Mouse (Mus musculus): ENCODE data around the gene Slc30a1.
A peak's percentile ranks its signal among the peaks of the same experiment; 100 is the strongest.

Slc30a1 gene

DNA sequence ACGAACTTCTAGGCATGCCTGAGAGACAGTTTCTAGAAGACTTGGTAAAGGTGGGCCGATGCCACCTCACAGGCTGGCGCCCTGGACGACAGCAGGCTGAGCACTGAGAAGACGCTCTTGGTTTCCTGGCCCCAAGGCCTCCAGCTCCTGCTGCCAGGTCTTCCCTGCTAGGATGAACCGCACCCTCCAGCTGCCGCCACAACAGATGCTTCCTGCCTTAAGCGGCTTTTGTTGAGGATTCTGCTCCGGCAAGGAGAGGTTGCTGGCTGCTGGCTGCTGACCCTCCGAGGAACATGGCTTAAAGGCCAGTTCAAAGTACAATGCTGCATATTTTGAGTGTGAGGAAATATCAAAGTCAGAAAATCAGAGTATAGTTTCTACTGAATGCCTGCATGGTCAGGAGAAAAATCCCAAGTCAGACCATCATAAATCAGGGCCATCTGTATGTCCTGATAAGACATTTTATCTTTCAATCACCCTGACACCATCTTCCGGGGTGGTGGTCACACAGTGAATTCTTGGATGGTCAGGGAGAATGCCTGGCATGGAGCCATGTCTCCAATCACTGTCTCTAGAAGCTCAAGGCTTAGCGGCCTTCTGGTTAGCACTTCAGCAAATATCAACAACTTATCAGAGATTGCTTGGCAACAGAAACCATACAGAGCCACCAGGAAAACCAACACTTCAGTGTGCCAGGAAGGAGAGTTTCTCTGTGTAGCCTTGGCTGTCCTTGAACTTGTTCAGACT lies 9.6 kb upstream of the Slc30a1 start:
- DNase-seq (ENCODE audit: low spot score), result peak; percentile 21

DNA sequence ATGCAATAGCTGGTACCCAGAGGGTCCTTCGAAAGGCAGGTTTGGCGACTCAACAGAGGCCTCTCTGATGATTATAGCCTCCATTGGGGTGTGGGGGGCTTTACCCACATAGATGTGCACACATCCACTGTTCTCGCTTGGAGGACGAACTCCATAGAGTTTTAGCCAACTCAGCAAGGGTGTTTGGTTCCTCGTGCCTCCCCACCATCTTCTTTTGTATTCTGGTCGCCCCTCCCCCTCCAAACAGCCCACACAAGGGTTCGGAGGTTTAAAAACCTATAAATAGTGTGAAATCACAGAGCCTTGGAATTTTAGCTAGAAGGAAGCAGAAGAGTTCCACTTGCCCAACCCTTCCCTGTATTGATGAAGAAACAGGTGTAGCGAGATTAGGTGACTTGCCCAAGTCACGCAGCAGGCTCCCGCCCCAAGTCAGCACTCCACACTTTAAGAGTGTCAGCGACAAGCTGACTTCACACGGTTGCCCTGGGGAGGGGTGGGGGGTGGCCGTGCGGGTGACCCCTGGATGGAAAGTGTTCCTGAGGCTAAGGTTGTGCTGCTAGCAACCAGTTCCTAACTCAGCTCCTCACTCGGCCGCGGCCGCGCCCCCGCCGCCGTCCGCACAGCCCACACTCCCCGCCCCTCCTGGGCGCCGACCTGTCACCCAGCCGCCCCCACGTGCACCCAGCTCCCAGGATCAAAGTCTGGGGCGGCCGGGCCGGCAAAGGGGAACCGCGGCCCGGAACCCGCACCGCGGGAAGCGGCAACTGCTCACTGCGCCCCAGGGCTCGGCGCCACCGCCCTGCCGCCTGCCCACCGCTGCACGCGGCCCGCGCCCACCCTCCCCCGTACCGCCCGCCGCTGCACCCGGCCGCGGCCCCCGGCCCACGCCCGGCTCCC lies 682 bp upstream of the Slc30a1 start:
- peak; percentile 66 for DNase-seq (ENCODE audit: low spot score)

DNA sequence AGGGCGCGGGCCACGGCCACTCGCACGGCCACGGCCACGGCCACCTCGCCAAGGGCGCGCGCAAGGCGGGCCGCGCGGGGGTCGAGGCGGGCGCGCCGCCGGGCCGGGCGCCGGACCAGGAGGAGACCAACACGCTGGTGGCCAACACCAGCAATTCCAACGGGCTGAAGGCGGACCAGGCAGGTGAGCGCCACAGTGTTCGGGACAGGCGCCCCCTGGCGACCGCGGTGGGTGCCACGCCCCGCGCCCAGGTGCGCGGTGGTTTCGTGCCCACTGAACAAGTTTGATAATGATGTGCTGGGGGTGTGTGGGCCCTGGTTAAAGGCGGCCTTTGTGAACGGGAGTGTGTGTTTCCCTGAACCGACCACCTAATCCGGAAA lies 854 bp downstream of the Slc30a1 start:
- peak; percentile 82 for DNase-seq (ENCODE audit: low spot score)

DNA sequence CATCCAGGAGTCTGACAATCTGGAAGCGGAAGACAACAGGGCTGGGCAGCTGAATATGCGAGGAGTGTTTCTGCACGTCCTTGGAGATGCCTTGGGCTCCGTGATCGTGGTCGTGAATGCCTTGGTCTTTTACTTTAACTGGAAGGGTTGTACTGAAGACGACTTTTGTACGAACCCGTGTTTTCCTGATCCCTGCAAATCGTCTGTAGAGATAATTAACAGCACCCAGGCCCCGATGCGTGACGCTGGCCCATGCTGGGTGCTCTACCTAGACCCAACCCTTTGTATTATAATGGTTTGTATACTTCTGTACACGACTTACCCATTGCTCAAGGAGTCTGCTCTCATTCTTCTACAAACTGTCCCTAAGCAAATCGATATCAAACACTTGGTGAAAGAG lies 2.3 kb downstream of the Slc30a1 start:
- no peak for DNase-seq (ENCODE audit: low spot score)

DNA sequence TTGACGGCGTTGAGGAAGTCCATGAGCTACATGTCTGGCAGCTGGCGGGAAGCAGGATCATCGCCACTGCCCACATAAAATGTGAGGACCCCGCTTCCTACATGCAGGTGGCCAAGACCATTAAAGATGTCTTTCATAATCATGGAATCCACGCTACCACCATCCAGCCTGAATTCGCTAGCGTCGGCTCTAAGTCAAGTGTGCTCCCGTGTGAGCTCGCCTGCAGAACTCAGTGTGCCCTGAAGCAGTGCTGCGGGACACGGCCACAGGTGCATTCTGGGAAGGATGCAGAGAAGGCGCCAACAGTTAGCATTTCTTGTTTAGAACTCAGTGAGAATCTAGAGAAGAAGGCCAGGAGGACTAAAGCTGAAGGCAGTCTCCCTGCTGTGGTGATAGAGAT lies 2.7 kb downstream of the Slc30a1 start:
- no peak for DNase-seq (ENCODE audit: low spot score)

DNA sequence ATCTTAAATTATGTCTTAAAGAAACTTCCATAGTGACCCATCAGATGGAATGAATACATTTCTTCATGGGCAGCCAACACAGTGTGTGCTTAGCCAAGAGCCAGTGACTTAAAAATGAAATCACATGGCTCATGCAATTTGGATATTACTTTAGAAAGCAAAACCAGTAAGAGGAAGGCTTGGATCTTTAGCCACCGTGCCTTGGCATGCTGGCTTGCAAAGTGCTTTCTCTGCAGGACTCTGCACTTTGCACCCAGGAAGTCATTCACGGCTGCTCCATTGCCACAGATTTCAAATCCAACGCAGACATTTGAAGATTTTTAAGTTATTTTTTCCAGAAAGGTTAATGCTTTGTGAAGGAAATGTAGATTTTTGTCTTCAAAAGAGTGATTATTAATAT lies 4.1 kb downstream of the Slc30a1 start:
- DNase-seq (ENCODE audit: low spot score), result no peak

DNA sequence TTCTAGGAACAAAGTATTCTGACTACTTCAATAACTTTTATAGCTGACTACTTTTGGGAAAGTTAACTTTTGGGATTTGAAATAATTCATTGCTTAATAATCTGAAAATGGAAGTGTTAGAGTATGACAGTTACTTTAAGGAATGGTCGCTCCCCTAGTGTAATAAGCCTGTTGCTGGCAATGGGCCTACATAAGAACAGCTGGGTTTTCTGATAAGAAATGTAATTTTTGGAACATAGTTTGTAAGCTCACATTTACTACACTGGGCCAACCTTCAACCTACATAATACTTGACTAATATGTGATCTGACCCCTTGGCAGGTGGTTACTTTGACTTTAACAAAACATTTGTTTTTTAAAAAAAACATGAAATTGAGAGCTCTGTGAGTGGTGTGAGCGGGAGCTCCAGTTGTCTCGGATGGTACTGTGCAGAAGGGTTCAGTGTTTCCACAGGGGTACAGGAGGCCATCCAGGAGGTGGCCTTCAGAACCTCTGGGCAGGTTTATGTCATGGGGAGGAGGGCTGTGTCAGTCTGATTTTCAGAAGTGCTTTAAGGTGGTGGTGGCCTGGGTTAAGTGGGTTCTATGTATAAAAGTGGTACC lies 4.6 kb downstream of the Slc30a1 start:
- no peak for DNase-seq (ENCODE audit: low spot score)

DNA sequence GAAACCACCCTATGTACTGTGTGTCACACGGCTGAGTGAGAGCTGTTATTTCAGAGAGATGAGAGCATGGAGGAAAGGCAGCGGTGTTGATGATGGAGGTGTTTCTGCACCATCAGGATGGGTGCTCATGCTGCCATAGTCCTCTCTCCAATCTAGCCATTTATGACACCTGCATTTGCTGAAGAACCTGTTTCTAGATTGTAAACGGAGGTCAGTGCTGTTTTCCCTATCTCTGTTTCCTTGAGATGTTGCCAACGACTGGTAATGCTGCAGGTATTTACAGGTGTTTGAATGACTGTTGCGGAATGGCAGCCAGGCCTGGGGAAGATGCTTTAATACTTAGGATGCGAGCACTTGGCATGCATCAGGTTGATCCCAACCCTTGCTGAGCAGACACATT lies 8.1 kb downstream of the Slc30a1 start:
- no peak for DNase-seq (ENCODE audit: low spot score)

DNA sequence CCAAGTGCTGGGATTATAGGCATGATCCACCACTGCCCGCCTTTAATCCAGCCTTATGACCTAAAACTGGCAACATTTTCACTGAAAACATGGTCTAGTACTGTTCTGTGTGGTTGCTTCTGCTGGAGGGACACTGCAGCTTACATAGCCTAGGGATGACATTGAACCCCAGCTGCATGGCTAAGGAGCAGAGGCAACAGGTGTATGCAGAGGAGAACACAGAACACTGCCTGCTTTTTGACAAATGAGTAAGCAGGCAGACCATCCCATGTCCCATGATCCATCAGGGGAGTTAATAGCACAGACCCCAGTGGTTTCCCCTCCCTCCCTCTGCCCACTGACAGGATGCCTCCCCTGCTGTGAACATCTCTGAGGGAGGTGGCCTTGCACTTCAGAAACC lies 9.0 kb downstream of the Slc30a1 start:
- DNase-seq (ENCODE audit: low spot score), result no peak

DNA sequence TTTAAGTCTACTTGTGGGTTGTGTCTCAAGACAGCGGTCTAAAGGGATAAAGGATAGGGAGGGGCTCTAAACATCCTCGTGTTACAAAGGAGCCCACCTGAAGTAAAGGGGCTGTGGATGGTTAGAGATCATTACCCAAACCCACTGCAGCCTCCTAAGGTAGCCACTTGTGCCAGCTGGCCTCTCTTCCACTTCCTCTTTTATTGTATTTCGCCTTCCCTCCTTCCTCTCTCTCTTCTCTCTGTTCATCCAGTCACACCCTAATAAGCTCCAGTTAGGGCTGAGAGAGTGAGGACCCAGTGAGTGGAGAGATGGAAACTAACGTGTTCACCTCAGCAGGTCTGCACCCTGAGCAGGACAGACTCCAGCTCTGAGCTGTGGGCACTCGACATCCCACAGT lies 10.3 kb downstream of the Slc30a1 start:
- DNase-seq (ENCODE audit: low spot score), result no peak

DNA sequence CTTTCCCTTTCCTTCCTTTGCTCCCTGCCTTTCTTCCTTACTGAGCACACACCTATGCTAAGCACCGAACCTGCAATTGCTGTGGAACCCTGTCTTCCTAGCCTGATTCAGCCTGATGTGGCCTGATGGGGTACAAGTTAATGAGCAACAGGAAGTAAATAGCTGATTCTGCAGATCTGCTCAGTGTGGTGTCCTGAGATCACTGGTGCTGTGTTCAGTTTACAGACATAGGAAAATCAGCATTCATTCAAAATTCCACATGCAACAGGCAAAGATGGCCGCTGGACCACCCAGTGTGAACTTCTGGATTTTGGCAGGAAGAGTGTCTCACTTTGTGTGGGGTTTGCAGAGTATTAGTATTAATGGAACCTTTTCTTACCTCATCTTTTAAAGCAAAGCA lies 12.8 kb downstream of the Slc30a1 start:
- no peak for DNase-seq (ENCODE audit: low spot score)

DNA sequence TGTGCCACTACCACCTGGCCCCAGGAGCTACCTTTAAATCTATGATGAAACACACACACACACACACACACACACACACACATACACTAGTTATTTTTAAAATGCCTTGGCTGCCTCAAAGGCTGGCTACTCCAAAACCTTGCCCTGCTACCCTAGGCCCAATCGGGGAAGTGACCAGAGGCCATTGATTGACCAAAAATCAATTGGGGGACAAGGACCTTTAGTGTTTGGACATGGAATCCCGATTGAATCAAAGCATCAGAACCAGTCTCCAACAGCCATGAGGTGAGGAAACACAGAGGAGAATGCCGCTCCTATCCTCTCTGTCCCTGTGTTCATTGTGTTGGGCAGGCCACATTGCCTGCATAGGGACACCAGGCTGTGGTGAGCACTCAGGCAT lies 15.1 kb downstream of the Slc30a1 start:
- DNase-seq (ENCODE audit: low spot score), result no peak

DNA sequence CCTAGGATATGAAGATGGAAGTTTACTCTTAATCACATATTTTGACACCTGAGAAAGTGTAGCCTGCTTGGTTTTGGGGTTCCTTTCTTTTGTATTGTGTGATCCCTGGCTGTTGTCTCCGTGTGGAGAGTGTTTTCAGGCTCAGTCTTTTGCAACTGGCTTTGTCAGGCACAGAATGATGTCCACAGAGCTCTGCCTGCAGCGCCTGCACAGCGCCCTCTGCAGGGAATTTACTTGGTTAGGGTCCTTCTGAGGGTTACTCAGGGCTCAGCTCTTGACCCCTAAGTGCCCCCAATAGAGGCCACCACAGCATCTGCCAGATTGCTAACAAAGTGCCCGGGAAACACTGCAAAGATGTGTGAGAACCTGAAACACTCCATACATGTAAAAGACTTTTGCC lies 18.9 kb downstream of the Slc30a1 start:
- no peak for DNase-seq (ENCODE audit: low spot score)

DNA sequence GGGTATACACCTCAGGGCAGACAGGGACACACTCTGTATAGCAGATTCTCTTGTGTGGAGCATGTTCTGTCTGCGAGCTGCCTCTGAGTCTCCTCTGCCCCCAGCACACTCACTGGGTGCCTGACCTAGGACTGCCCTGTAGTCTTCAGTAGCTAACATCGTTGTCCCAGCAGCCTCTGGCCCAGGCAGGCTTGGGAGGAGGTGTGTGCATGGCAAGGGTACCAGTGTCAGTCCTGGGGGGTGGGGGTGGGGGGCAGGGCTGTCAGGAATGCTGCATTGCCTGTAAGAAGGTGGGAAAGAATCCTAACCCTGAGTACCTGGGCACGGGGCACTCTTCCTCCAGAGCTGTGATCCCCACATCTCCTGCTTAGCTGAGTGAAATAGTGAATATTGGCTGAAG lies 20.1 kb downstream of the Slc30a1 start:
- DNase-seq (ENCODE audit: low spot score), result no peak

DNA sequence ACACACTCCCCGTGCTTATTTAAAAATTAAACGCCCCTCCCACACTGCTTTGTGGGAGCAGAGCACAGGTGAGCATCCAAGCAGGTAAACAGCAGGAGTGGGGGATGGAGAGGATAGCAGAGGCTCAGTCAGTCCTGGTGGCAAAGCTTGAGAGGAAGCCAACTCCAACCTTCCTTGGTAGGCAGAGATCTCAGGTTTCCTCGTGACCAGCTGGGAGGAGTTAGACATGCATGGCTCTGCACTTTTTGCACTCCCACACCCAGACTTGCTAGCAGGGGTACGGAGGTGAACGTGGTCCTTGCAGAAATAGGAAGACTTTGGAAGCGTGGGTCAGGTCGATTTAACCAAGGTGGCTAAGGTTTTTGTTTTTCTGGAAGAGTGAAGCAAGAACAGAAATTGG lies 21.8 kb downstream of the Slc30a1 start:
- DNase-seq (ENCODE audit: low spot score), result no peak

DNA sequence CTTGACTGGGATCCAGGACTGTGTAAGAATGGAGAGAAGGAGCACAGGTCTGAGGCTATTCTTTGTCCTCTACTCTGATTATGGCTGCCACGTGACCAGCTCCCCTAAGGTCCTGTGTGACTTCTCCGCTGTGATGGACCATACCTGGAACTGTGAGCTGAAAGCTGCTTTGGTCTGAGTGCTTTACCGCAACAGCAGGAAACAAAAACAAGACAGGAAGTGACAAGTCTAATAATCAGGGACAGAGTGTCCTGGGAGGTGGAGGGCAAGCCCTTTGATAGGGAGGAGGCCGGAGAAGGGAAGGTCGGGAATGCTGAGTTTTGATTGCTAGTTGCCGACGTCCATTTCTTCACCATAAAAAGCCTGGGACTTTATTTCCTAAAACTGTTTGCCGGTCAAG lies 22.5 kb downstream of the Slc30a1 start:
- DNase-seq (ENCODE audit: low spot score), result no peak

DNA sequence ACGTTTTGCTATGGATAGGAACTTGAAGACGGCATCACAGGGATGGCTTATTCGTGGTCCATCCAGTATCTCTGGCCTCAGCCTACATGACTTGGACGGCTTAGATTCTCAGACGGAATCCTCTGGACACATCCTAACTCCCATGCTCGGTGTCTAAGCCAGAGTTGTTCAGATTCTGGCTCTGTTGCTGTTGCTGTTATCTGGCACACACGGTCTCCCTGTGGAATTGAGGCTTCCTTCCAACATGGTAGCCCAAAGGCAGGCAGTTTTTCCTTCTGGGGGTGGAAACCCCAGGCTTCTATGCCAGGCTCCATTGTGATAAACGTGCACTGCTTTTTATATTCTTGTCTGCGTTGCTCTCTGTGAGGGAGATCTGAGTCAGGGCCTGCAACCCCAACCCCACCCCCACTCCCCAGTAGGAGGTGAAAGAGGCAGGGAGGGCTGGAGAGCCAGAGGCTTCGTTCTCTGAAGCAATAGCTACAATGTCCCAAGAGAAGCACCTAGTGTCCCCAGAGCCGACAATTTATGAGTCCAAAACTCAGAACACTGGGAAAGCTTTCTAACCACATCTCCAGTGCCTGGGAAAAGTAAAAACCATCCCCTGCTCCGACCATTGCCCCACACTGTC lies 23.4 kb downstream of the Slc30a1 start:
- no peak for DNase-seq (ENCODE audit: low spot score)

DNA sequence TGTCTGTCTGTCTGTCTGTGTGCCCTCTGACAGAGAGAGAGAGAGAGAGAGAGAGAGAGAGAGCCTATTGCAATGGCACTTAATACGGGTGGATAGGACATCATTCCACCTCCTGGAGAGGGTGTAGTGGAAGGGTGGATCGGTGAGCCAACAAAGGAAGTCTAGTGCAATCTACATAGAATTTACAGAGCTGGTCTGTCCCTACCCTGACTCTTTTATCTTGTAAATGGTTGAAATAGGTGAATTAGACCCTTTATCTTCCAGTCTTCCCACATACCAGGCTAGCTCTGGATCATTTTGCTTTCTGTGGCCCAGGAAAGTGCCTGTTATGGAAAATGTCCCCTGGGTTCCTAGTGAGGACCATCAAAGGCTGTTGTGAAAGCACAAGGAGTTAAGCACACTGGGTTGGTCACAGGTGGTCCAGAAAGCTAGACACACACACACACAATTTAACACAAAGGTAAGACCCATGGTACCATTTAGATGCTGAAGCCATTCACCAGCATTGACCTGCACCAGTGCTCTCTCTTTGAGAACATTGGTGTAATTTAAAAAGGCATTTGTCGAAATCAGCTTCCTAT lies 24.0 kb downstream of the Slc30a1 start:
- no peak for DNase-seq (ENCODE audit: low spot score)

DNA sequence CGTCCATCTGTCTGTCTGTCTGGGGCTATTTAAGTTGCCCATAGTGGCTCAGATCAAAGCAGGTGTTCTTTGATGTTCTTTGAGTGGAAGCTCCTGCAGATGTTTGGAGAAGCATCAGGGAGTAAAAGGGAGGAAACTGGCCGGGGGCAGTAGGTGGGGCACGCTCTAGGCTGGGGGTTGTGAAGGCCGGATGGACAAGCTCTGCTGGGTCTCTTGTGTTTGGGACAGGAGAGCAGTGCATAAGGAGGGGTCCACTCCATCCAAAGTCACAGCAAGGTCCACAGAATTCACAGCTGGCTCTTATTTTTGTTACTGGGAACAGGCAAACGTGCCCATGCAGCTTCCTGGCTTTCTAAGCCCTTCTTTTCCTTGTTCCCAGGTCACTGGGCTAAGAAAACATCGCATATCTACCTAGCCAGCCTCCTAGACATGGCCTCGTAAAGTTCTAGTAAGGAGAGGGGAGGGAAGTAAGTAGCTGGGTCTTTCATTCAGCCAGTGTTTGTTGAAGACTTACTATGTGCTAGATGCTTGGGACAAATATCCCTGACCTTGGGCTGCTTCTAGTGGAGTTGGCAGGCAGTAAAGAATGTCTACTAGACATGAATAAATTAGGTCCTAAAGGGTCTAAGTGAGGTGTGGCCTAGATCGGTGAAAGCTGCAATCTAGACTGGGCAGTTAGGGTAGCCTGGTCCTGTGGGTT lies 25.9 kb downstream of the Slc30a1 start:
- no peak for DNase-seq (ENCODE audit: low spot score)

DNA sequence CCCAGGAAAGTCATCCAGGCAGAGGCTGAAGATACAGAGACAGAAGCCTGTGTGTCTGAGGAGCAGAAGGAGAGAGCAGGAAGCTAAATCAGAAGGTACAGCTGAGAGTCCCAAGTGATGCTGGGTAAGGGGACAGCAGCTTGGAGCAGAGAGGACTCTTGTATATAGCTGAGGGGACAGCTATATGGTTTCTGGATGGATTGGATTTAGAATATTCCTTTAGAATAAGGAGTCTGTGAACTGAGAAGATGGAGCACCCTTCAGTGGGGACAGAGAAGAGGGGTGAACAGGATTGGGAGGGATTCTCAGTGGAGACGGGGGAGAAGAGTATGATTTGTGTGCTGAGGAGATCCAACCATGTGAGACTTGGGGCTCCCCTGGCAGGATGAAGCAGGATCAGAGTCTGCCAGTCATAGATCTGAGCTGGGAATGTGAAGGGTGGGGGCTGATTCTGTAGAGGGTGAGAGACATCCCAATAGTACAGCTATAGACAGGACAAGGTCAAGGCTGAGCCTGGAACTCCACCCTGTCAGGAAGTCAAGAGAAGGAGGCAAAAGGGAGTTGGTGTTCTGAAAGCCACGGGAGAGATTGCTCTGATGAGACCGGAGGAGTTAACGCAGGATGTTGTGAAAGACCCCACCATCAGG lies 26.5 kb downstream of the Slc30a1 start:
- no peak for DNase-seq (ENCODE audit: low spot score)

DNA sequence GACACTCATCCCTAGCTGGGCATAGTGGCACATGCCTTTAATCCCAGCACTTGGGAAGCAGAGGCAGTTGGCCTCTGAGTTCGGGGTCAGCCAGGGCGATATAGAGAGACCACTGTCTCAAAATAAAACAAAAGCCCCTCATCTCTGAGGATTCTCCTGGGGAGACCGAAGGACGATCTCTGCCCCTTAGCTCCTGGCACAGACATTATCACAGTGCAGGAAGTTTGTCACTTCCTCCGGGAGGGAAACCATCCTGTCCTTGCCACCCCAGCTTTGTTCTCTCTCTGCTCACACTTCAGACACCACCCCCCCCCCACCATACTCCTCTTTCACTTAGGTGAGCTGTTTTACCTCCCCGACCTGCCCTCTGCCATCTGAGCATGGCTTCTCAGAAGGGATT lies 37.1 kb downstream of the Slc30a1 start:
- DNase-seq (ENCODE audit: low spot score), result no peak

Measured in urinary bladder, postnatal 14 days (tissue).